Mouse (Mus musculus): Measurements from ENCODE around the gene Pnn.

GRCm38 (mm10) chr12:59068791-59069190 is 2.1 kb downstream of the Pnn start:
- TF ChIP-seq CTCF (IDR thresholded peaks at IDR 0.05; ENCODE audit: low read depth) (no peak), EP300 (IDR thresholded peaks at IDR 0.05; ENCODE audit: low read depth) (no peak)

Data from liver, postnatal 0 days (tissue).